In genomic region chr7:67814861-67815260, GRCm38 (mm10) we compare ENCODE assay signal across 20 mouse cellular contexts. TPM values are rescaled to one million over a fixed set of nuclear protein-coding genes. Genes with fewer than 3 reads are reported as not detected.
DNase-seq lines count a peak whose midpoint lies in the region; ATAC-seq and TF ChIP-seq lines count a peak whose summit lies in the region.
"Had no signal": no experiment of that assay in that cellular context is flagged by ENCODE, and none has a peak within 500 bp of the region (broad histone marks: within the 10 kb centered on the region; RNA-seq: fewer than 3 reads in every experiment).

No protein-coding gene starts in this region.

- DNase-seq in embryonic facial prominence, embryonic 14.5 days (ENCODE audit: low spot score): peak; percentile 67
- DNase-seq in embryonic facial prominence, embryonic 10.5 days (ENCODE audit: low spot score): no peak
- DNase-seq in midbrain, embryonic 11.5 days (ENCODE audit: low spot score, missing footprints): peak; percentile 67
- no peak for DNase-seq in midbrain, postnatal 0 days (ENCODE audit: low spot score)
- DNase-seq: adrenal gland, adult 2 months; adrenal gland, adult 8-10 months; adrenal gland, postnatal 10 days; adrenal gland, postnatal 14 days; adrenal gland, postnatal 25 days; adrenal gland, postnatal 36 days; B cell, adult 2 months; cerebellum, adult 11 months; cerebellum, adult 11-12 months; cerebellum, adult 18-20 months had no signal

- no peak for TF ChIP-seq CTCF in midbrain, postnatal 0 days (IDR thresholded peaks at IDR 0.05)

- no peaks in the 10 kb centered on the region for H3K9me3 ChIP-seq in embryonic facial prominence, embryonic 14.5 days (ENCODE audit: control insufficient read depth, low read length)
- no peaks in the 10 kb centered on the region for H3K9me3 ChIP-seq in embryonic facial prominence, embryonic 10.5 days
- H3K9me3 ChIP-seq in midbrain, embryonic 11.5 days (ENCODE audit: control insufficient read depth, low read length): no peaks in the 10 kb centered on the region
- H3K9me3 ChIP-seq in midbrain, postnatal 0 days (ENCODE audit: low read length): no peaks in the 10 kb centered on the region

- H3K9ac ChIP-seq in embryonic facial prominence, embryonic 14.5 days (ENCODE audit: low read depth, low read length): no peak overlapping the region
- no peak overlapping the region for H3K9ac ChIP-seq in midbrain, embryonic 11.5 days (ENCODE audit: low read length)
- H3K9ac ChIP-seq in midbrain, postnatal 0 days (replicated peaks; ENCODE audit: low read length, poor library complexity, severe bottlenecking): no peak overlapping the region

- H3K36me3 ChIP-seq in embryonic facial prominence, embryonic 14.5 days (ENCODE audit: control insufficient read depth, insufficient read depth, low read length): no peaks in the 10 kb centered on the region
- H3K36me3 ChIP-seq in embryonic facial prominence, embryonic 10.5 days (replicated peaks): no peaks in the 10 kb centered on the region
- H3K36me3 ChIP-seq in midbrain, embryonic 11.5 days (ENCODE audit: control insufficient read depth, insufficient read depth, low read length): no peaks in the 10 kb centered on the region
- H3K36me3 ChIP-seq in midbrain, postnatal 0 days (ENCODE audit: insufficient read depth, low read length): no peaks in the 10 kb centered on the region
- H3K36me3 ChIP-seq: G1E had no signal

- 47% methylated on average over 9 of the region's 9 CpGs for WGBS in embryonic facial prominence, embryonic 14.5 days
- 74% methylated on average over 9 of the region's 9 CpGs for WGBS in embryonic facial prominence, embryonic 10.5 days
- 80% methylated on average over 9 of the region's 9 CpGs for WGBS in midbrain, embryonic 11.5 days
- WGBS in midbrain, postnatal 0 days: 76% methylated on average over 9 of the region's 9 CpGs

- no peaks in the 10 kb centered on the region for H3K4me1 ChIP-seq in embryonic facial prominence, embryonic 14.5 days (ENCODE audit: control insufficient read depth, insufficient read depth, low read length)
- no peaks in the 10 kb centered on the region for H3K4me1 ChIP-seq in embryonic facial prominence, embryonic 10.5 days
- H3K4me1 ChIP-seq in midbrain, embryonic 11.5 days (ENCODE audit: control insufficient read depth, insufficient read depth, low read length): no peaks in the 10 kb centered on the region
- no peaks in the 10 kb centered on the region for H3K4me1 ChIP-seq in midbrain, postnatal 0 days (ENCODE audit: insufficient read depth, low read length)

- H3K4me3 ChIP-seq in embryonic facial prominence, embryonic 14.5 days (ENCODE audit: low read depth, low read length): no peak overlapping the region
- H3K4me3 ChIP-seq in embryonic facial prominence, embryonic 10.5 days: no peak overlapping the region
- no peak overlapping the region for H3K4me3 ChIP-seq in midbrain, embryonic 11.5 days (ENCODE audit: low read depth, low read length)
- H3K4me3 ChIP-seq in midbrain, postnatal 0 days (ENCODE audit: low read depth, low read length): no peak overlapping the region

- H3K4me2 ChIP-seq in embryonic facial prominence, embryonic 14.5 days (ENCODE audit: low read depth, low read length): no peak overlapping the region
- no peak overlapping the region for H3K4me2 ChIP-seq in midbrain, embryonic 11.5 days
- no peak overlapping the region for H3K4me2 ChIP-seq in midbrain, postnatal 0 days (ENCODE audit: low read depth, low read length, poor library complexity, severe bottlenecking)

- ATAC-seq in embryonic facial prominence, embryonic 14.5 days (ENCODE audit: low read depth): peak; percentile 68; the same call in 1 of the 2 replicates
- no peak for ATAC-seq in midbrain, embryonic 11.5 days (ENCODE audit: low FRiP score)
- no peak for ATAC-seq in midbrain, postnatal 0 days (ENCODE audit: low FRiP score)
- ATAC-seq: activated CD4-positive, CD25-positive, alpha-beta regulatory T cell, adult 4 months; CD4-positive, CD25-positive, alpha-beta regulatory T cell, adult 4 months; Patski had no signal

- no peak overlapping the region for H3K27ac ChIP-seq in embryonic facial prominence, embryonic 14.5 days (replicated peaks; ENCODE audit: low read depth, low read length)
- H3K27ac ChIP-seq in embryonic facial prominence, embryonic 10.5 days (replicated peaks): no peak overlapping the region
- H3K27ac ChIP-seq in midbrain, embryonic 11.5 days (ENCODE audit: low read depth, low read length): no peak overlapping the region
- H3K27ac ChIP-seq in midbrain, postnatal 0 days (ENCODE audit: low read depth, low read length): no peak overlapping the region

- no peaks in the 10 kb centered on the region for H3K27me3 ChIP-seq in embryonic facial prominence, embryonic 14.5 days (replicated peaks; ENCODE audit: control insufficient read depth, insufficient read depth, low read length)
- no peaks in the 10 kb centered on the region for H3K27me3 ChIP-seq in embryonic facial prominence, embryonic 10.5 days (replicated peaks; ENCODE audit: low read depth, poor library complexity, severe bottlenecking)
- H3K27me3 ChIP-seq in midbrain, embryonic 11.5 days (ENCODE audit: control insufficient read depth, insufficient read depth, low read length): no peaks in the 10 kb centered on the region
- H3K27me3 ChIP-seq in midbrain, postnatal 0 days (ENCODE audit: insufficient read depth, low read length): no peaks in the 10 kb centered on the region

RNA-seq across cellular contexts. Expression of gene Synm, which starts 55.3 kb away (rescaled TPM):
- polyA plus RNA-seq in embryonic facial prominence, embryonic 14.5 days (2014; fragmentation: Nextera tagmentation; extraction: Ambion mirVana): 2.2 and 2.4 TPM in 2 replicates
- 2.1 and 2.9 TPM in 2 replicates for polyA plus RNA-seq in embryonic facial prominence, embryonic 10.5 days (2016; fragmentation: Nextera tagmentation; extraction: Ambion mirVana)
- polyA plus RNA-seq in midbrain, embryonic 11.5 days (2014; fragmentation: Nextera tagmentation; extraction: Ambion mirVana): 0.91 and 1.3 TPM in 2 replicates
- total RNA-seq in midbrain, postnatal 0 days (2014; rRNA removed): 6.0 and 11.6 TPM in 2 replicates
- polyA plus RNA-seq in midbrain, postnatal 0 days (2015; fragmentation: Nextera tagmentation; extraction: Ambion mirVana): 4.2 and 4.7 TPM in 2 replicates
- total RNA-seq: CH12.LX, MEL had no signal
- polyA plus RNA-seq: activated CD4-positive, CD25-positive, alpha-beta regulatory T cell, adult 4 months; CD4-positive, CD25-positive, alpha-beta regulatory T cell, adult 4 months; G1E had no signal

Comparison
In these comparisons a context has a peak if more than half of its experiments do, and no peak if none do; other contexts are left out.
1. DNase-seq: peak in embryonic facial prominence, embryonic 14.5 days (single experiment) and midbrain, embryonic 11.5 days (single experiment); none in embryonic facial prominence, embryonic 10.5 days (single experiment) and midbrain, postnatal 0 days (single experiment).